Mouse (Mus musculus) ovary, adult 18-20 months (tissue): ENCODE results near the gene Phf1.
"Not testable (repeated sequence)": the region's sequence is repeated elsewhere in the genome, so short reads cannot be mapped to it uniquely, and the experiment has no call there.

Source experiments
- DNase-seq: peaks from one replicate; pipeline ENCODE4 v3.0.0; 2022; ENCODE audit warnings: low spot score, mixed read lengths

Gene Phf1

DNA sequence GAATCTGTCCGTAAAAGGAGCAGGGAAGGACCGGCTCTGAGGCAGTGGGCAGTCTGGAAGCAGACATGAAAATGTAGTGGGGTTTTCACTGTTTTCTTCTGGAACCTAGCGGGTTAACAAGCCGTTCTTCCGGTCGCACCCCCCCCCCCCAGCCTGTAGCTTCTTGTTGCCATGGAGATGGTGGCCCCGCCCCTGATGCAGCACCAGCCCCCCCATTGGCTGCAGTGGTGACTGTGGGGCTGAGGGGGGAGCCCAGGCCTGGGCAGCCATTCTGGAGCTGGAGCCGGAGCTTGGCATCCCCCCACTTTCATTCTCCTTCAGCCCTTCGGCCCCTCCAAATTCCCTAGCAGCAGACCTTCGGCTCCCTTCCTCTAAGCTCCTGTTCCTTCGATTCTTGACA is 18.6 kb downstream of the Phf1 start:
- peak; percentile 57 for DNase-seq

DNA sequence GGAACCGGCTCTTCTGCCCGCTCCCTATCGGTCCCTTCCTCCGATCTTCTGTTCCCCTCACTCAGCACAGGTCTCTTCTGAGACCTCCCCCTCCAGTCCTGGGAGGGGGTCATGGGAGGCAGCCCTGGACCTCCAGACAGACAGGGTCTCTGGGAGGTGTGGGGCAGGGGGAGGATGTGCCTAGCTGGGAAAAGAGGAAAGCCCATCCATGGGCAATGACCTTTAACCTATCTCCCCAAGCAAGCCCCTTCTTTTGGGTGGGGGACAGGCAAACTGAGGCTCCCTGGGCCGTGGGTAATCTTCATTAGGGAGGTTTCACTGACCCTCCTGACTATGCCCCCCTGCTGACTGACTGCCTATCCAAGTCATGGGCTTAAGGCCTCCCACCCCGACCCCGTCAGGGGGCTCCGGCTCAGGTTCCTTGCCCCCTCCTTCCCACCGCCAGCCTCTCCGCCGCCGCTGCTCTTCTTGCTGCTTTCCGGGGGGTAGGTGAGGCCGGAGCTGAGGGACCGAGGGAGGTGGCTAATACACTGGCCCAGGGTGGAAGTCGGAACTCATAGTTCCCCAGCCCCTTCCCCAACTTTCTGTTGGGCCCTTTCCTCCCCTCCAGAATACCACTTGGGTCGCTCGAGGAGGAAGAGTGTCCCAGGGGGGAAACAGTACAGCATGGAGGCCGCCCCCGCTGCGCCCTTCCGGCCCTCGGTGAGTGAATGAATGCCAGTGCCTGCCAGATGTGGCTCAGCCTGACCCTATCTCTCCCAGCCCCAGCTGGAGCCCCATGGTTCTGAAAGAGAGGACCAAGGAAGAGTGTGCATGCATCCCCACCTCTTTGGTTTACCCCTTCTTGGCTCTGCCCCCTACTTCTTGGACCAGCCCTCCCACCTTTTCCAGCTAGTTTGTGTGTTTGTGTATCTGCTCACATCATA is 19.4 kb downstream of the Phf1 start:
- no peak for DNase-seq

DNA sequence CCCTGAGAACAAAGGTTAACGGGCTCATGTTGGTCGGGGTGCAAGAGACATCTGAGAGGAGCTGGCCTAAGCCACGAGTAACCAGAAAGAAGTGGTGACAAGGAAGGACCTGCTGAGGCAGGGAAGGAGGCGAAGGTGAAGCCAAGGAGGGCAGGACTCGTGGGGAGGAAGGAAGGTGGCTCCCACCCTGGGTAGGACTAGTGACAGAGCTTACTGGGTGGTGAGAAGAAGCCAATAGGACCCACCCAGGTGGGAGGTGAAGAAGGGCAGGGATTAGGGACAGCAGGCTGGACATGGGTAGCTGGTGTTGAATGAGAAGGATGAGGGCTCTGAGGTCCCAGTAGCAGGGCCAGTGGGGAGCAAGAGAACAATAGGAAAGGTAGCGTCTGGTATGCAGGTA is 20.3 kb downstream of the Phf1 start:
- no peak for DNase-seq

DNA sequence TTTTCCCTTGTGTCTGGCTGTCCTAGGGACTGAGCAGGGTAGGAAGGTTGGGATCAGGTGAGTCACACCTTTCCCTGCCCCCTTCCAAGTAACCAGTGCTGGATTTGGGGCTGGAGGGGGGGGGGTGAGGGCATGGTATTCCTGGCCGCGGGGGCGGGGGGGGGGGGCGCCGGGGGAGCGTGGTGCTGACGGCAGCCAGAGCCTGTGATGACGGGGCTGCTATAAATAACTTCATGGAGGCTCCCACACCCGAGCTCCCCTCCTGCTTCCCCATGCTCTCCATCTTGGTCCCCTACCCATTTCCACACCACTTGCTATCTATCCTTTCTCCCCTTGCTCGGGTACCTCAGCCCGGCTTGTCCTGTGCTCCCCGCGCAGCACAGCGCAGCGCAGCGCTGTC is 20.9 kb downstream of the Phf1 start:
- DNase-seq, result no peak

DNA sequence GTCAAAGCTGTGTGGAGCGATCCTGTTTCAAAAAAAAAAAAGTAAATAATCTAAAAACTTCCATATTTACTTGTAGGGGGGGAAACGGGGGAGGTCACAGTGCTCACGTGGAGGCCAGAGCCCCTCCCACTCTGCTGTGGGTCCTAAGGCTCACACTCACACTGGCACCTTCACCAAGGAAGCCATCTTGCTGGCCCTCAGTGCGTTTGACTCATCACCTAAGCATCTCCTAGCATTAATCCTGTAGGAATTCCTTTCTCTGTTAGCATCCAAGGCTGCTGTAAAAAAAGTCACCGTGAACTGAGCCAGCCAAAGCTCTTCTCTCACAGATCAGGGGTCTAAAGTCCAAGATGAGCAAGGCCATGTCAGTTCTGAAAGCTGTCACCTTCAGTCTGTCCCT is 23.5 kb downstream of the Phf1 start:
- DNase-seq, result no peak

DNA sequence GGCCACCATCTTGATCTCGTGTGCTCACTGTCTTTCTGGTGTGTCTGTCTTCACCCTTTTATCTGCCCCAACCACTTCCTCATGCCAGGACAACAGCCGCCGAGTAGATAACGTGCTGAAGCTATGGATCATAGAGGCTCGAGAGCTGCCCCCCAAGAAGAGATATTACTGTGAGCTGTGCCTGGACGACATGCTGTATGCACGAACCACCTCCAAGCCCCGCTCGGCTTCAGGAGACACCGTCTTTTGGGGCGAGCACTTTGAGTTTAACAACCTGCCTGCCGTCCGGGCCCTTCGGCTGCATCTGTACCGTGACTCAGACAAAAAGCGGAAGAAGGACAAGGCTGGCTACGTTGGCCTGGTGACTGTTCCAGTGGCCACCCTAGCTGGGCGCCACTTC is 24.0 kb downstream of the Phf1 start:
- DNase-seq, result no peak

DNA sequence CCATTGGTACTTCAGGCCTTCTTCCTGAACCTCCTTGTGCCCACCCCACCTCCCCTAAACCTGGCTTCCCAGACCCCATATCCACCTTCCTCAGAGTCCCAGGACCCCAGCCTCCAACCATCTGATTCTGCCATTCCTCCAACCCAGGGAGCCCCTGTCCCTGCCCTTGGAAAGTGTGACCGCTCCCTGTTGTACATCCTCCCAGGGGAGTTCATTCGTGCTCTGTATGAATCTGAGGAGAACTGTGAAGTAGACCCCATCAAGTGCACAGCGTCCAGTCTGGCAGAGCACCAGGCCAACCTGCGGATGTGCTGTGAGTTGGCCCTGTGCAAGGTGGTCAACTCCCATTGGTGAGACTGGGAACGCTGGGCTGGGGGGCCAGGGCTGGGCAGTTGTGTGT is 25.0 kb downstream of the Phf1 start:
- no peak for DNase-seq

DNA sequence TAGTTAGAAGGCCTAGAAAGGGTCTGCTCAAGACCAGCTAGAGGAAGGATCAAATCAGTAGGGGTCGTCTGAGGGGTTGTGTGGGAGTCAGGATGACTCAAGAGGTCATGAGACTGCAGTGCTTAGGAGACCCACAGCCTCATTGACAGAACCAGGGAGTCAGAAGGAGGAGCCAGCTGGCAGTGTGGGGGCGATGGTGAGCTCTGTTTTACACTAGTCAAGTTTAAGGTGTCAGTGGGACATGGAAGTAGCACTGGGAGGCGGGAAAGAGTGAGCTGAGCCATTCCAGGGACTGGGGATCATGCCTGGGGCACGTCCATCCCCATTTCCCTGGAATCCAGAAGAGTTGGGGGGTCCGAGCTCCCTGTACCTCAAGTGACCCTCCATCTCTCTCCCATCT is 26.0 kb downstream of the Phf1 start:
- no peak for DNase-seq

DNA sequence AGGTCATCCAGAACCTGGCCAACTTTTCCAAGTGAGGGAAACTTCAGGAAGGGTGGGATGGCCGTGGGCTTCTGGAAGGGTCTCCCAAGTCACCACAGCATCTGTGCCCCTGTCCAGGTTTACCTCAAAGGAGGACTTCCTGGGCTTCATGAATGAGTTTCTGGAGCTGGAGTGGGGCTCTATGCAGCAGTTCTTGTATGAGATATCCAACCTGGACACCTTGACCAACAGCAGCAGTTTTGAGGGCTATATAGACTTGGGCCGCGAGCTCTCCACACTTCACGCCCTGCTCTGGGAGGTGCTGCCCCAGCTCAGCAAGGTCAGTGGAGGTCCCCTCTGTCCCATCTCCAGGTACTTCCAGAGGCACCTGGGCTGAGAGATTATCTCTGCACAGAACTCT is 27.0 kb downstream of the Phf1 start:
- no peak for DNase-seq

DNA sequence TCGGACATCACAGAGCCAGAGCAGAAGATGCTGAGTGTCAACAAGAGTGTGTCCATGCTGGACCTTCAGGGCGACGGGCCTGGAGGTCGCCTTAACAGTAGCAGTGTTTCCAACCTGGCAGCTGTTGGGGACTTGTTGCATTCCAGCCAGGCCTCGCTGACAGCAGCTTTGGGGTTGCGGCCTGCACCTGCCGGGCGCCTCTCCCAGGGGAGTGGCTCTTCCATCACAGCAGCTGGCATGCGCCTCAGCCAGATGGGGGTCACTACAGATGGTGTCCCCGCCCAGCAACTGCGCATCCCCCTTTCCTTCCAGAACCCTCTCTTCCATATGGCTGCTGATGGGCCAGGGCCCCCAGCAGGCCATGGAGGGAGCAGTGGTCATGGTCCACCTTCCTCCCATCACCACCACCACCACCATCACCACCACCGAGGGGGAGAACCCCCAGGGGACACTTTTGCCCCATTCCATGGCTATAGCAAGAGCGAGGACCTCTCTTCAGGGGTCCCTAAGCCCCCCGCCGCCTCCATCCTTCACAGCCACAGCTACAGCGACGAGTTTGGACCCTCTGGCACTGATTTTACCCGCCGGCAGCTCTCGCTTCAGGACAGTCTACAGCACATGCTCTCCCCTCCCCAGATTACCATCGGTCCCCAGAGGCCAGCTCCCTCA is 28.9 kb downstream of the Phf1 start:
- DNase-seq, result no peak

DNA sequence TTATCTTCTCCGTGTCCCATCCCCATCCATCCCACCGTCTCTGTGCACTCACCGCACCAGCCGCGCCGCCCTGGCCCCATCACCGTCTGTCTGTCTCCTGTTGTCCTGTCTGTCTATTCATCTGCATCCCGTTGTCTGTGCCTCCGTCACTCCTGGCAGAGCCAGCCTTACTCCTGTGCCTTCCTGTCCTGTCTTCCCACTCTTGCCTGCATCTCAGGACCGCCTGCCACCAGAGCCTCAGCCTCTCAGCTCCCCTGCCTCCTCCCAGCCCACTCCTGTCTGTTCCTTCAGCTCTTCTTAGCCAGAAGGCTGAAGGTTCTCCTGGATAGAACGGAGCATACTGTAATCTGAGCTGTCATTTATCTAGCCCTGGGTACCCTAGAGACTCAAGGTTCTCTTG is 34.1 kb downstream of the Phf1 start:
- no peak for DNase-seq

DNA sequence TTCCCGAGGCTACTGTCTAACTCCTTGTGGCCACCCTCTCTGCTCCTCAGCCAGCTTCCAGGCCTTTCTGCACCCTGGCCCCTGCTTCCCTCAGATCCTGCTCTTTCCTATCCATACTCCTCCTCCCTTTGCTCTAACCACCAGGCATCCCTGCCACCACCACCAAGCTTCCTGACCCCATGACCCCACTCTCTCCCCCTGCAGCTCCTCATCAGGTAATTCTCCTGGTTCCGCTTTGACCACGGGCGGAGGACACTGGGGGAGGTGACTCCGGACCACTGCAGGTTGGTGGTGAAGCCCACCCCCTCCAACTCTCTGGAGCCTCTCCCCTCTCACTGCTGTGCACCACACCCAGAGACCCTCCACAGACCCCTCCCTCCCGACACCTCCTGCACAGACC is 34.6 kb downstream of the Phf1 start:
- DNase-seq, result no peak

DNA sequence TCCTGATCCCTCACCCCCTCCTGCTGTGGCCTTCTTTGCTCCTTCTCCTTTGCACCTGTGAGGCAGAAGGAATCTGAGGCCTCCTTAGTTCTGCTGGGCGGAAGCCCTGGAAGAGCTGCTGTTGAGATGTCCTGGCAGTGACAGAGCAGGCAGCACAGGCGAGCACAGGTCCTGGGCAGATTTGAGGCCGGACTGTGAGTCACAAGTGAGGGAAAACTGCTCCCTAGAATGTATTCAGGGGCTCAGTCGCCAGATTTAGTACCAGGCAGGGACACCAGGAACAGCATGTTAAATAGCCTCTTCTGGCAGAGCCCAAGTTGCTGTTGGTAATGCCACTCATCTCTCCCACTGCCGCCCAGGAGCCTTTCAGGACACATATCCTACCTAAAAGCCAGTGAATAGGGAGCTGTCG is 35.4 kb downstream of the Phf1 start:
- DNase-seq, result no peak

DNA sequence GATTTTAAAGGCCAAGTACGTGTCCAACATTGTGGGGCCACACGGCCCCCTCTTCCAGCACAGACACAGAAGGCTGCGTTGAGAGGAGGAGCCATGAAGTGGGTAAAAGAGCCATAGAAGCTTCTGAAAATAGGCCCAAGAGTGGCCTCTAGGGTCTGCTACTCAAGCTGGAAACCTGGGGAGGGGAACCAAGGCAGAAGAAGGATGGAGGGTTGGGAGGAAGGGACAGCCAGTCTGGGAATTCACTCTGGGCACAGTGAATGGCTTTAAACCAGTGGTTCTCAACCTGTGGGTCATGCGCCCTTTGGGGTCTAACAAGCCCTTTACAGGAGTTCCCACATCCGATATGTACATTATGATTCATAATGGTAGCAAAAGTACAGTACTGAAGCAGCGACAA is 36.4 kb downstream of the Phf1 start:
- DNase-seq, result no peak

DNA sequence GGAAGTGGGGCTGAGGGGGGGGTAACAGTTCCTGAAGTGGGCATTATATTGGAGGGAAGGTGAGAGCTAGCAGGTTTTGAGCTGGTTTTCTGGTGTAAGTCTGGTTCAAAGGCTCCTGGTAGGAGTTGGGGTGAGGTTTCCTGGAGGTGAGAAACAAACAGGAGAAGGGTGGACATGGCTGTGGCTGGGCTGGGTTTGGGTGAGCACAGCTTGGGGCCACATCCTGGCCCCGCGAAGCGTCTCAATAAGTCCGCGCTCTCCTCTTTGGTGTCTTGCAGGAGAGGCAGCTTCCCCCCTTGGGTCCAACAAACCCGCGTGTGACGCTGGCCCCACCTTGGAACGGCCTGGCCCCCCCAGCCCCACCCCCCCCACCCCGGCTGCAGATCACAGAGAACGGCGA is 37.4 kb downstream of the Phf1 start:
- DNase-seq, result no peak

DNA sequence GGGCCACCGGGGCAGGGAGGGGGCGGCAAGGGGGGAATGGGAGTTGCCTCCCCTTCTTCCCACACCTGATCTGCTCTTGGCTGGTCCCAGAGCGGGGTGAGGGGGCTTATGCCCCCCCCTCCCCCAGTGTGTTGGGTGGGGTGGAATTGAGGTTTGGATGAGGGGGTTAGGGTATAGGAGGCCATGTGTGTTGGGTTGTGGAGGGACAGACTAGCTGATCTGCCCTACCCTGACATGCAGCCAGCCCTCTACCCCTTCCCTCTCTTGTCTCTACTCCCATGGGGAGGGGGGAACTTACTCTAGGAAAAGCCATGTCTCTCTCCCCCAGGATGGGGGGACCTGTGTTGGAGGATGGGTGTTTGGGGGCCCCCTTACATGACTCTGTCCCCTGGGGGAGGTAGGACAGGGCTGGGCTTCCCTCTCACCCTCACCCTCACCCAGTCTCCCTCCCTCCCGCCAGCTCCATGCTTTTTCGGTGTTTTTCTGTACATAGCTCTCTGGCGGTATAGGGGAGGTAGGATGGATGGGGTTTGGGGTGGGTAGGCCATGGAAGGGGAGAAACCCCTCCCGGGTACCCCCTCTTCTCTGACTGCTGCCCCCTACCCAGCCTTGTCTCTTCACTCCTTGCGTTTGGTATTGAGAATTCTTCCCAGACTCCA is 38.5 kb downstream of the Phf1 start:
- DNase-seq, result no peak

DNA sequence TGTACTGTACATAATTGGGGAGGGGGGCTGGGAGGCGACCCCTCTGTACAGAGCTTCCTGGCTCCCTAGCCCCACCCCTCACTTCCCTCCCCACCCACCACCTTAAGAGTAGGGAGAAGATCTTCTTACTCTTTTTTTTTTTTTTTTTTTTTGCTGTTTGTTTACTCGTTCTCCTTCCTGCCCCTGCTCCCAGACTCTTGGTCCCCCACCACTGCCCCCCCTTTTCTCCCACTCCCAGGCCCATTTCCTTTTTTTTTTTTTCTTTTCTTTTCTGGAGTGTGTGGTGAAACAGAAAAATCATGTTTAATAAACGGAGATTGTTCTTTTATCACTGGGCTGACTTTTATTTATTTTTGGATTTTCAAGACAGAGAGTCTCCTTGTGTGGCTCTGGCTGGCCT is 39.3 kb downstream of the Phf1 start:
- no peak for DNase-seq

DNA sequence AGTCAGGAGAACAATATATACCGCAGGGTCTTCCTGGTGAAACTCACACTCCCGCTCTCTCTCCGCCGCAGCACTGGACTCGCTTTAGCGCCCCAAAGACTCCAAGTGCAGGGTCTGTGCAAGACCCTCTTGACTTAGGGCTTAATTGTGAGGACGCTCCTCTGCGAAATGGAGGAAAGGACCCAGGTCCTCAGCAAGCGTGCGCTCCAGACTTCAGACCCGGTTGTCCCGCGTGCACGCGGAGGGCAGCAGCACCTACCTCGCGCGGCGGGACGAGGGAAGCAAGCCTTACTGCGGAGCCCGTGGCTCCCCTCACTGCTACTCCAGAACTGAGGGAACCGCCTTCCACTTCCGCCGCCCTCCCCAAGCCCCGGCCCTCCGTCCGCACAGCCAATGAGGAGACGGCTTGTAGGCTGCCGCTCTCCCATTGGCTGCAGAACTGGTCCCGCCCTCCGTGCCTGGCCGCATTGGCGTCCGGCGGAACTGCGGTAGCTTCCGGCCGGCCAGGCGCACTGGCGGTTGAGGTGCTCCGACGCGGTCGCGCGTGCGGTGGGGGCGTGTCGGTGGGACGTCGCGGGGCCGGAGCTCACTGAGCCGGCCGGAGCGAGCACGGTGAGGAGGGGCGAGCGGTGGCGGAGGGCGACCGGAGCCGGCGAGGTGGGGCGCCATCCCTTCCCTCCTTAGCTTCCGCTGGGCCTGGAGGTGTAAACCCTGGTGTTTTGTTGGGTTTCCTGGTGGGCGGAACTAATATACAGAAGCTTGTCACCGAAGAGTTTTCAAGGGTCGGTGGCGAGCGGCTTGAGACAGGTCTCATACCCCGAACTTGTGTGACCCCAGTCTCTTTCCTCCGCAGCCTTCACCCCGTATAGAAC is 40.1 kb downstream of the Phf1 start, which contains the start of gene Zbtb9:
Zbtb9 (plus strand) TSS at position 465 of the 872 bp plus-strand sequence.
- peak; percentile 94 for DNase-seq

DNA sequence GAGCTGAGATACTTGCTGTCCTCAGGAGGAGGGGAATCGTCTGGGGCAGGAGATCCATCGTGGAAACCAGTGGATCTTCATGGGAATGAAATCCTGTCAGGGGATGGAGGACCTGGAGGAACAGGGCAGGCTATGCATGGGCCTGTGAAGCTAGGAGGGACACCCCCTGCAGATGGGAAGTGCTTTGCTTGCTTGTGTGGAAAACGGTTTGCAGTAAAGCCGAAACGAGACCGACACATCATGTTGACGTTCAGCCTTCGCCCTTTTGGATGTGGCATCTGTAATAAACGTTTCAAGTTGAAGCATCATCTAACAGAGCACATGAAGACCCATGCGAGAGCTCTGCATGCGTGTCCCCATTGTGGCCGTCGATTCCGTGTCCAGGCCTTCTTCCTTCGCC is 41.7 kb downstream of the Phf1 start:
- DNase-seq, result no peak

DNA sequence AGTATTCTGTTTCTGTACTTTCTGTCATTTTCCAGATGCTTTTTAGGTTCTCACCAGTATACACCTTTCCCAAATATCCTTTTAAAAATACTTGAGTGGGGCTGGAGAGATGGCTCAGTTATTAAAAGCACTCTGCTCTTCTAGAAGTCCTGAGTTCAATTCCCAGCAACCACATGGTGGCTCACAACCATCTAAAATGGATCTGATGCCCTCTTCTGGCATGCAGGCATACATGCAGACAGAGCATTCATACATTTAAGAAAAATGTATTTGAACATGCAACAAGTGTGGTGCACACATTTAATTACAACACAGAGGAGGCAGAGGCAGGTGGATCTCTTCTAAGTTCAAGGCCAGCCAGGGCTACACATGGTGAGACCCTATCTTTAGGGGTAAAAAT is 42.6 kb downstream of the Phf1 start:
- no peak for DNase-seq

DNA sequence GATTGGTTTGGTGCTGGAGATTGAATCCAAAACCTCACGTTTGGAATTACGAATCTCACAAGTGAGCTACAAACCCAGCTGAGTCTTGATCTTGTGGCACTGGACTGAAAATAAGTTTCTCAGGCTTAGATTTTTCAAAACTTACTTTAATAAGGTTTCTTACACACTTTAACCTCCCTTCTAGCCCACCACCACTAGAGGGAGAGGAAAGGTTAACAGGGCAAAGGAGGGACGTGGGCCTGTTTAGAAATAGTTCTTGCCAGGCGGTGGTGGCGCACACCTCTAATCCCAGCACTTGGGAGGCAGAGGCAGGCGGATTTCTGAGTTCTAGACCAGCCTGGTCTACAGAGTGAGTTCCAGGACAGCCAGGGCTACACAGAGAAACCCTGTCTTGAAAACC is 44.5 kb downstream of the Phf1 start:
- not testable (repeated sequence) for DNase-seq

DNA sequence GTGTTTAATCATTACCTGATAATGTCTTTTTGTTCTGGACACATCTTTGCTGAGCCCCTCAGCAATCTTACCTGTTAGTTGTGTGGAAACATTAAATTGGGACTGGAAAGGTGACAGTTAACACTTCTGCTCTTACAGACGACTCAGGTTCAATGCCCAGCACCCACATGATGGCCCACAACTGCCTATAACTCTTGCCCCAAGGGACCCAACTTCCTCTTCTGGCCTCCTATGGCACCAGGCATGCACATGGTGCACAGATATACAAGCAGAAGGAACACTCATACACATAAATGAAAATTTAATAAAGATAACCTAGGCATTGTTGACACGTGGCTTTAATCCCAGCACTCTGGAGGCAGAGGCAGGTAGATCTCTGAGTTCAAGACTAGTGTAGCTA is 46.6 kb downstream of the Phf1 start:
- DNase-seq, result no peak
